Mouse (Mus musculus) megakaryocyte, embryonic 14.5 days (primary cell): Measurements from ENCODE around the gene Ankrd61. TPM values are rescaled to one million over a fixed set of nuclear protein-coding genes. Genes with fewer than 3 reads are reported as not detected.

ENCODE experiments used
- H3K27me3 ChIP-seq: replicated peaks from 2 replicates; pipeline ENCODE3; 2012; ENCODE audit warnings: inconsistent platforms
- H3K36me3 ChIP-seq: replicated peaks from 2 replicates; pipeline ENCODE3; 2012; ENCODE audit warnings: low read length, inconsistent platforms, mixed read lengths
- H3K4me1 ChIP-seq: 2 replicates; pipeline ENCODE4 v1.6.1; 2012; ENCODE audit warnings: inconsistent platforms
- H3K4me3 ChIP-seq: replicated peaks from 2 replicates; pipeline ENCODE3; 2012; ENCODE audit warnings: moderate library complexity, mild to moderate bottlenecking, inconsistent platforms
- H3K9me3 ChIP-seq: 2 replicates; pipeline ENCODE4 v1.6.1; 2012; ENCODE audit warnings: inconsistent platforms
- FLI1 ChIP-seq: IDR thresholded peaks from 2 replicates; pipeline ENCODE4 v1.6.1; 2012; ENCODE audit warnings: low read length, inconsistent platforms, mixed read lengths
- GATA1 ChIP-seq: IDR thresholded peaks from 3 replicates; pipeline ENCODE4 v1.6.1; 2012; ENCODE audit warnings: mixed read lengths, low read length, inconsistent platforms, borderline replicate concordance
- polyA plus RNA-seq: library from polyadenylated mRNA; stranded (reverse); fragments of >175 nt; gene quantifications from 2 replicates; pipeline ENCODE4 v1.2.3, GENCODE M21; 2012; ENCODE audit warnings: low replicate concordance; ENCODE audit not compliant: insufficient read depth

The Ankrd61 gene
- polyA plus RNA-seq = not detected in 2 replicates

DNA sequence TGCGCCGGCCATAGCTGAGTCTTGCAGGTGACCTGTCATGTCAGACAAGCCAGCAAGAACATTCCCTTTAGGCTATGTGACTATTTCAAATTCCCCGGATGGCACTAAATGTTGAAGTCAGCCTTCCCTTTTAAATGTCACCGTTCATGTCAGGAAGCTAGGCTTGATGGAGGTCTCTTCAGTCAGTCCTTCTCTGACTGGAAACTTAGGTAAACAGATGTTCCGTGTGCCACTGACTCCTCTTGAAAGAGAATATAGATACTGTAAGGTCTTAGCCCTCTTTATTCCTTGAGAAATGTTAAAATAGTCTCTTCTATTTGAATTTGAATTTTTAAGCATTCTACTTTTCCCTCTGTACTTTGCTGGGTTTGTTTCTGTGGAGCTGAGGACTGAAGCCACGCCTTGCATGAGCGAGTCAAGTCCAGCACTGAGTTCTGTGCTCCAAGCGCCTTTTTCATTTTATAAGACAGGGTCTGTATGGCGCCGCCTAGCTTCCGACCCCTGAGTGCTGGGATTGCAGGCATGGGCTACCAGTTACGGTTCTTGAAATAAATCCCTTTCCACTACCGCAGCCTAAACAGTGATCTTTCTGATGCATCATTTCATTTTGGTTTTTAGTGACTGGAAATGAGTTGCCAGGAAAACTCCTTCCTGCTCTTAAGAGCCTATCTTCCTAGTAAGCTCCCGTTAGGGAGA is at the start of gene Ankrd61:
Gene Ankrd61 (minus strand): TSS at position 51 of the 696 bp plus-strand sequence.
- Histone ChIP-seq H3K27me3 (no peaks in the 10 kb centered on the region), H3K9me3 (no peaks in the 10 kb centered on the region), H3K4me1 (peaks cover 10% of the 10 kb centered on the region), H3K4me3 (no peak within 1 kb of the TSS), H3K36me3 (peaks cover 95% of the 10 kb centered on the region)
- TF ChIP-seq GATA1 (no peak), FLI1 (no peak)

DNA sequence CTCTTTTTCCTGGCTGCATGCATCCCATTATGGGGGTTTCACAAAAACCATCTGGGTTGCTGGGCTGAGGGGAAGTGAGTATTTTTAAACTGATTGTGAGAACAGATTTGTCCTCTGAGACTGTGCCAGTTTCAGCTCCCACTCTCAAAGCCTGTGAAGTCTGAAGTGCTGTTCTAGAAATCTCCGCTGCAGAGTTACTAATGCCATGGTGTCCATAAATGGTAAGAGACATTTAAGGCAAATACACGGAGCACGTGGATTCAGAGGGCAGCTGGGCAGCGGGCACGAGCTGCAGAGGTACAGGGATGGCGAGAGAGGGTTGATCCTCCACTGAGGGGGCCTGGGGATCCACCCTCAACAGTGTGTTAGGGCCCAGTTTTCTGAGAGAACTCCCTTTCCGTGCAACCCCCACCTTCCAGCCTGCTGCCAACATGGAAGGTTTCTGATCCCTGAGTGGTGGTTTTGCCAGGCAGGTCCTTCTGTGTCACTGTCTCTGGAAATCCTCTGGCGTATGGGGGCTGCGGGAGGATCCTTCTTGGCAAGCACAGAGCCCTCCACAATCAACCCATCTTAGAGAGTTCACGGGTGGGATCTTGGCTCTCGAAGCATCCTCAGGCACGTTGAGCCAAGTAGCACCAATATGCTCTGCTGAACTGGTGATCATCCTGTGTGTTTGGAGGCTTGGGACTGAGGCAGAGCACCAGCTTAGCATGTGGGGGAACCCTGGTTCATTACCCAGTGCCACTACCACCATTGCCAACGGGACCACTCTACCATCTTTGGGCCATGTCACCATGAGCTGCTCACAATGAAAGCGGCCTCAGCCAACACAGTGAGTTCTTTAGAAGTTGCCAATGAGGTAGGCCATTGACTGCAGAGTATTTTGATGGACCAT is 46.0 kb upstream of the Ankrd61 start:
- no peak overlapping the region for H3K4me3 ChIP-seq
- no peaks in the 10 kb centered on the region for H3K36me3 ChIP-seq
- H3K27me3 ChIP-seq = peaks cover 14% of the 10 kb centered on the region
- H3K9me3 ChIP-seq = peaks cover 23% of the 10 kb centered on the region
- TF ChIP-seq GATA1 (no peak), FLI1 (no peak)
- H3K4me1 ChIP-seq = no peaks in the 10 kb centered on the region

DNA sequence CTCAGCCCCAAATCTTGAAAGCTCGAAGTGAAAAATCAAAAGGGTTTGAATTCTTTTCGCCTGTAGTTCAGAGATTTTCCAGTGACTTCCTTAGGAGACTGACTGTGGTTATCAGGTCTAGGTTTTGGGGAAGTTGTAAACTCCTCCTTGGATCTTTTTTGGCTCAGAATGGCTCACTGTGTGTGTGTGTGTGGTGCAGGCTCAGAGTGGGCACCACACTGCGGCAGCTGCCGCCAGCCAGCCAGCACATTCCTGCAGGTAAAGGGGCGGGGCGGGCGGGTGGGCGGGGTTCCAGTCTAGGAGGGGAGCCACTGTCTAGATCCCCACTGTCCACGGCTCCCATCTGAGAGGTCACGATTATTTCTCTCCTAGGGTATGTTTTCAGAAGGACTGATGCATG is 44.1 kb upstream of the Ankrd61 start:
- H3K4me1 ChIP-seq = no peaks in the 10 kb centered on the region
- H3K9me3 ChIP-seq = peaks cover 23% of the 10 kb centered on the region
- H3K27me3 ChIP-seq = peaks cover 12% of the 10 kb centered on the region
- no peaks in the 10 kb centered on the region for H3K36me3 ChIP-seq
- H3K4me3 ChIP-seq = no peak overlapping the region
- TF ChIP-seq FLI1 = no peak
- TF ChIP-seq GATA1 = no peak

DNA sequence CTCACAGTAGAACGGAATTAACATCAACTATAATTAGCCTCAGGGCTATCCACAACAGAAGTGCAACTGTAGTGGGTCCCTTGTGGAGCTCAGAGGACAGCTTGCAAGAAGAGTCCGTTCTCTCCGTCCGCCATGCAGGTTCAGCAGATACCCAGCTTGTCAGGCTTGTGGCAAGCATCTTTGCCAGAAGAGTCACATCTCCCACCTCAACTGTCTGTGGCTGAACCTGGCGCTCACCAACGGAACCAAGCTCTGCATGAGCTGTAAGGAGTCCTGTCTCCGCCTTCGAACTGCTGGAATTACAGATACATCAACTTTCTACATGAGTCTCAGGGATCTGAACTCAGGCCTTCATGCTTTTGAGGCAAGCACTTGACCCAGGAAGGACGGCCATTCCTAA is 38.7 kb upstream of the Ankrd61 start:
- no peak for TF ChIP-seq GATA1
- TF ChIP-seq FLI1 = no peak
- H3K36me3 ChIP-seq = peaks cover 23% of the 10 kb centered on the region
- H3K4me3 ChIP-seq = peak overlapping the region; percentile 14
- H3K27me3 ChIP-seq = no peaks in the 10 kb centered on the region
- no peaks in the 10 kb centered on the region for H3K4me1 ChIP-seq
- peaks cover 12% of the 10 kb centered on the region for H3K9me3 ChIP-seq

DNA sequence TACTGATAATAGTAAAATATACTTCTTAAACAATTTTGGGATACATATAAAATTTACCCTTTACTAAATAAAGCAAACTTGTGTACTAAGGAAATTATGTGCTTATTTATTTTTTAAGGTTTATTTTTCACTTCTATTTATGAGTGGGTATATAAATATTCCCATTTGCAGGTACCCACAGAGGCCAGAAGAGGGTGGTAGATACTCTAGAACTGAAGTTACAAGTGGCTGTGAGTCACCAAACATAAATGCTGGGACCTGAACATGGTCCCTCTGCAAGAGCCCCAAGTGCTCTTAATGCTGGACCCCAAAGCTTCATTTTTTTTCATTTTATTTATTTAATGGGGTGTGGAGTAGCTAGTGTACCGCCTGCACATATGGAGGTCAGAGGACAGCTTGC is 36.4 kb upstream of the Ankrd61 start:
- TF ChIP-seq FLI1 (no peak), GATA1 (no peak)
- no peak overlapping the region for H3K4me3 ChIP-seq
- H3K27me3 ChIP-seq = no peaks in the 10 kb centered on the region
- H3K36me3 ChIP-seq = peaks cover 45% of the 10 kb centered on the region
- no peaks in the 10 kb centered on the region for H3K9me3 ChIP-seq
- no peaks in the 10 kb centered on the region for H3K4me1 ChIP-seq

DNA sequence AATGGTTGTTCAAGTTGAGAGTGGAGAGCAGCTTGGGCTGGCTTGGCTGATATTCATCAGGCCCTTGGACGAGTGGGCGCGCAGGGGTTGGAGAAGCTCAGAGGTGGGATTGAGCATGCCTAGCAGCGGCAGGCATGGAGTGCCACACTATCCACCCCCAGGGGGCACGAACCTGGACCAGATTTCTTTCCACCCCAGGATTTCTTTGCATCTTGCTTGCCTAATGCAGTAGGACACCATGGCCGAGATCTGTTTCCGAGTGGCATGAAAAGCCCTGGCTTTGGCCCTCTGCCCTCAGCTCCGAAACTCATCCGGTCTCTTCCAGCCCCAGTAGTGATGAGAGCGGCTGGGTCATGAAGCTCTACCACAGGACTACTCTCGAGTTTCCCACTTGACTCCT is 35.9 kb upstream of the Ankrd61 start:
- Histone ChIP-seq H3K27me3 (no peaks in the 10 kb centered on the region), H3K4me3 (no peak overlapping the region), H3K4me1 (no peaks in the 10 kb centered on the region), H3K9me3 (no peaks in the 10 kb centered on the region), H3K36me3 (peaks cover 49% of the 10 kb centered on the region)
- no peak for TF ChIP-seq GATA1
- no peak for TF ChIP-seq FLI1

DNA sequence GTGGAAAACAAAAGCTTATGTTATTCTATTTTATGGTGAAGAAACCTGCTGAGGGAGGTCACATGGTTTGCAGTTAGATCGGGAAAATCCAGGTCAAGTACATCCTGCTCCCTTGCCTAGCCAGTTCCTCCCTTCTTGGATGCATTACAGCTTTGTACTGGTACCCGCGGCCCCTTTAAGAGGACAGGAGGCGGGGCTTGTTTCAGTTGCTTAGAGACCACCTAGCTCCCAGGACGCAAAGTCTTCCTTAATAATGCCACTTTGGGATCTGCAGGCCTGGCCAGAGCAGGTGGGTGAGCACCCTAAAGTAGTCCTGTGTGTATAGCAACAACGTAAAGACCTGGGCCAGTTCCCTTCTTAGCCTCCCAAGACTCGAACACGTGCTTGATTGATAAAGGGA is 35.3 kb upstream of the Ankrd61 start, which contains the start of gene Rsph10b:
Gene Rsph10b (plus strand): TSS at position 205 of the 400 bp plus-strand sequence.
- Histone ChIP-seq H3K27me3 (no peaks in the 10 kb centered on the region), H3K4me1 (no peaks in the 10 kb centered on the region), H3K4me3 (no peak within 1 kb of the TSS), H3K36me3 (peaks cover 55% of the 10 kb centered on the region), H3K9me3 (no peaks in the 10 kb centered on the region)
- no peak for TF ChIP-seq FLI1
- no peak for TF ChIP-seq GATA1

DNA sequence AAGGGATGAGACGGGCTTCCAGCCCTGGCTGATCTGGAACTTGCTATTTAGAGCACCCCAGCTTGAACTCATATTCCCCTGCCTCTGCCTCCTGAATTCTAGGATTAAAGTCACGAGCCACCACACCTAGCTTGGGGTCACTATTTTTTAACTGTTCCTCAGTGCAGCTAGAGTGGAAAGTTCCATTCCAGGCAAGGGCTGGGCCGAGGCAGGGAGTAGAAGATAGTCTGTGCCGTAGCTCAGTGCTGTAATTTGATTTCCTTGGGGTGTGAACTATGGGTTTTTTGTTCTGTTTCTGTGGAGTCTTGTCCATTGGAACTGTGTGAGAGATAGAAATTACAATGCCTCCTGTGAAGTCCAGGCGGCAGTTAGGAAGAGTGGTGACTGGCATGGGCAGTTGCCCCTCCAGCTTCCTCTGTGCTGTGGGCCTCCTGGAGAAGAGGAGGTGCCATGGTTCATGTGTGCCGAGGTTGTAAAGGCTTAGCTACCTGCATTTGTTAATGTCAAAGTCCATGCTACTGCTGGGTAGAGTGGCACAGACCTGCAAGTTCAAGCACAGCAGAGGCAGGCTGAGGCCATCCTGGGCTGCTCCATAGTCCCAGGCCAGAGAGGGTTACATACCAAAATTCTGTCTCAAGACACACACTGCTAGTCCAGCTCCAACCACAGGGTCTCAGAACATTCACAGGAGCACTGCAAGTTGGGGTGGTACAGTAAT is 34.5 kb upstream of the Ankrd61 start:
- H3K4me1 ChIP-seq = no peaks in the 10 kb centered on the region
- H3K9me3 ChIP-seq = no peaks in the 10 kb centered on the region
- no peaks in the 10 kb centered on the region for H3K27me3 ChIP-seq
- H3K36me3 ChIP-seq = peaks cover 61% of the 10 kb centered on the region
- TF ChIP-seq GATA1 (no peak), FLI1 (no peak)
- no peak overlapping the region for H3K4me3 ChIP-seq

DNA sequence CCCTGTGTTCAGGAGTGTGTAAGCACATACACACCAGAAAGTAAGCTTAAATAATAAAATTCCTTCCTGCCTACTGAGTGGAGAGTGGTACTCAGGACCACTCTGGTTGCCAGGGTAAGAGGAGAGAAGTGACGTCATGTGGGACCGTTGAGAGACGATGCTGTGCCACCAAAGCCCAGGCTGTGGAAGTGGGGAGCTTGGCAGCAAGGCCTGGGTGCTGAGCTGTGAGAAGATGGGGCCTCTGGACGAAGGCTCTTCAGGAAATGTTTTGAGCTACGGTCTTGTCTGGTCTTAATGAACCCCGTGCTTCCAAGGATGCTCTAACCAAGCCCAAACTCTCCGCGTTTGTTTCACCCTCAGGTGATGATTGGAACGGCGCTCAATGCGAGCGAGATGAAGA is 33.2 kb upstream of the Ankrd61 start:
- Histone ChIP-seq H3K4me1 (no peaks in the 10 kb centered on the region), H3K36me3 (peaks cover 75% of the 10 kb centered on the region), H3K9me3 (no peaks in the 10 kb centered on the region), H3K27me3 (no peaks in the 10 kb centered on the region), H3K4me3 (no peak overlapping the region)
- no peak for TF ChIP-seq FLI1
- no peak for TF ChIP-seq GATA1
